Mouse (Mus musculus) small intestine, adult 10 weeks (tissue): ENCODE data around the gene Ssxb9. TPM values are rescaled to one million over a fixed set of nuclear protein-coding genes. Genes with fewer than 3 reads are reported as not detected.

ENCODE experiments used
- polyA plus RNA-seq: library from polyadenylated mRNA; stranded (reverse); fragments of 350-450 nt; fragmentation: Illumina TruSeq; extraction: RNeasy Lipid Tissue Mini Kit (QIAGEN cat#74804); gene quantifications from one replicate; pipeline ENCODE4 v1.2.3, GENCODE M21; 2014; ENCODE audit warnings: low replicate concordance

Ssxb9 gene
- polyA plus RNA-seq = not detected

DNA sequence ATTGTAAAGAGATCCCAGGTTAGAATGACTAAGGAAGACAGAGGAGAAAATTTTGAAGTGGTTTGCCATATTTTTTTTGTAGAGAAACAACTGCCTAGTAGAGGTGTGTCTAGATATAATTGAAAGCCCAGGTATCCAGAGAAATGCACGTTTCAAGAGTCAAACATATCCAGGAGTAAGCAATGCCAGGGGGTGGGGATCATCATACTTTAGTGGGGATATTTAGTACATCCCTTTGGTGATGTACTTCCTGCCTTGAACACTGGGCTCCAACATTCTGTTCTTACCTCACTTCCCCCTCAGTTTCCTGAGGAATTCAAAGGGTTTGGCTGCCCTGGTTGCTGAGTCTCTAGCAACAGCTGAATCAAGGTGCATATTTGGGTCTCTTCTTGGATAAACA, at the start of gene Ssxb9:
Gene Ssxb9, plus strand, starts transcription at position 301 of the 400 bp plus-strand sequence.

GRCm38 (mm10) chrX:8327124-8327523, 39.7 kb upstream of the Ssxb9 start, which contains the start of gene Ssxb10:
Gene Ssxb10 (plus strand): TSS chrX:8327424.

GRCm38 (mm10) chrX:8413005-8413404, 46.2 kb downstream of the Ssxb9 start, which contains the start of gene Ssxb1:
Gene Ssxb1 (plus strand): TSS chrX:8413305.

Other genes starting within 250 kb of the Ssxb9 start
- 60.9 TPM for gene Wdr13, start 234.1 kb upstream of the Ssxb9 start, polyA plus RNA-seq
- gene Rbm3, start 221.1 kb upstream of the Ssxb9 start, polyA plus RNA-seq = 554 TPM
- gene Tbc1d25, start 190.8 kb upstream of the Ssxb9 start, polyA plus RNA-seq = not detected
- 31.9 TPM for gene Ebp, start 173.5 kb upstream of the Ssxb9 start, polyA plus RNA-seq
- 1.0 TPM for gene Porcn, start 160.5 kb upstream of the Ssxb9 start, polyA plus RNA-seq
- gene Ftsj1, start 114.6 kb upstream of the Ssxb9 start, polyA plus RNA-seq = 5.6 TPM
- 0.59 TPM for gene Slc38a5, start 95.8 kb upstream of the Ssxb9 start, polyA plus RNA-seq
- gene Ssxb10, start 39.6 kb upstream of the Ssxb9 start, polyA plus RNA-seq = not detected
- gene Ssxb1, start 46.3 kb downstream of the Ssxb9 start, polyA plus RNA-seq = not detected
- gene Ssxb2, start 94.7 kb downstream of the Ssxb9 start, polyA plus RNA-seq = not detected
- gene Gm14459, start 158.0 kb downstream of the Ssxb9 start, polyA plus RNA-seq = not detected
- gene Ssxb6, start 181.3 kb downstream of the Ssxb9 start, polyA plus RNA-seq = not detected
- gene Ssxb3, start 224.8 kb downstream of the Ssxb9 start, polyA plus RNA-seq = not detected